Mouse (Mus musculus): ENCODE data around the gene Ttll8.

Ttll8 gene

DNA sequence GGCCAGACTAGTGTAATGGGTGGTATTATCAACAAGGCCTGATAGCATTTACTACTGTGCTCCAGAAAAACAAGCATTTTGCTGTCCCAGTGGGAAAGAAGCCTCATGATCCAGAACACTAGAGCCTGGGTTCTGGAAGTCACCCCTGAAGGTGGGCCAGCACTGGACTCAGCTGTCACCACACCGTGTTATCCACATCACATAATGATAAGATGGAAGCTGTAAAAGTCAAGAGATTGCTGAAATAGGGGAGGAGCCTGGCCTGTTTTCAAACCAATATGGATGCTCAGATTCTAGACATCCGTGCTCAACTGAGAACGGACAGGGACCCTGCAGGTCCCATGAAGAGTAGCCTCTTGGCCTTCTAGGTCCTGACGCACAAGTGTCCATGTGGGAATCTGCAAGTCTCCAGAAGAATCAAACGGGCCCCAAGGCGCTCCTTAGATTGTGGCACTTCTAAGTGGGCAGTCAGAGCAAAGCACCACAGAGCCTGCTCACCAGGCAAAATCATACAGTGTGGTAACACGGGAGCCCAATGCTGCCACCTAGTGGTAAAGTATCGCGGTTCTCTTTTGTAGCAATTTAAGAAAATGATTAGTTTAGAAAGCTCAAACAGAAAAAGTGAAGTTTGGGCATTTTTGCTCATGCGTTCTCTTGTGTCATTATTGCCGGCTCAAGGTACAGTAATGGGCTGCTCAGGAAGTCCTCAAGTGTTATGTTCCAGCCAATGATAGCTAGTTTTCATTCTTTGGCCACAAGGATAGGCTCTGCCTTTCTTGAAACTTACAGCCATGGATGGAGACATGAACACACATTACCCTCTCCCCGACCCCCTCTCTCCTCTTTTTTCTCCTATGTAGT is 32.9 kb downstream of the Ttll8 start:
- DNase-seq (ENCODE audit: low spot score in 2 of 2): peak; percentile 51 to 80

DNA sequence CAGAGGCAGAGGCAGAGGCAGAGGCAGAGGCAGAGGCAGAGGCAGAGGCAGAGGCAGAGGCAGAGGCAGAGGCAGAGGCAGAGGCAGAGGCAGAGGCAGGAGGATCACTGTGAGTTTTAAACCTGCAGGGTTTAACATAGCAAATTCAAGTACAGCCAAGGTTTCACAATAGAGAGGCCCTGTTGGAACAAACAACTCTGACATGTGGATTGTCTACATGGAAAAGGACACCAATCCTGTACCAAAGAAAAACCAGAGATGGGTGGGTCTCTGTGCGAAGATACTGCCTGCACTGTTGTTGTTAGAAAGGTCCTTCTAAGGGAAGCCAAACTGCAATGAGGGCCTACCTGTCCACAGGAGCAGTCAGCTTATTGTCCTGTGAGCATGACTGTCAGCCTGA is 34.2 kb downstream of the Ttll8 start:
- DNase-seq (ENCODE audit: low spot score in 2 of 2): no peak

DNA sequence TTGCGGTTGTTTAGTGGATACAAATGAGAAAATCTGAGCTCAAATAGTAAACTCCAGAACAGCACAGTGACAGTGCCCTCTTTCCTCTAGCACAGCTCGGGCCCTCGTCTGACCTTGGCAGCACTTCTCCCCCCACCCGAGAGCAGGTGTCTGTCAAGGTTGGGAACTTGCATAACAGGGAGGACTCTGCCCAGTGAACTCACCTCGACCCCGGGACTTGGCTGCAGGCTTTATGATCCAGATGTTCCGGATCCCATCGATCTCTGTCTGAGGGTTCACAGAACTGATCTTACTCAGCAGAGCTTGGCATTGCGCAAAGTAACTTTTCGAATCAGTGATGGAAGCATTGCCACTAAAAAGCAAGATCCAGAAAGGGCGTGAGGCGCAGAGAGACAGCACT is 34.9 kb downstream of the Ttll8 start:
- DNase-seq (ENCODE audit: low spot score in 2 of 2): no peak

DNA sequence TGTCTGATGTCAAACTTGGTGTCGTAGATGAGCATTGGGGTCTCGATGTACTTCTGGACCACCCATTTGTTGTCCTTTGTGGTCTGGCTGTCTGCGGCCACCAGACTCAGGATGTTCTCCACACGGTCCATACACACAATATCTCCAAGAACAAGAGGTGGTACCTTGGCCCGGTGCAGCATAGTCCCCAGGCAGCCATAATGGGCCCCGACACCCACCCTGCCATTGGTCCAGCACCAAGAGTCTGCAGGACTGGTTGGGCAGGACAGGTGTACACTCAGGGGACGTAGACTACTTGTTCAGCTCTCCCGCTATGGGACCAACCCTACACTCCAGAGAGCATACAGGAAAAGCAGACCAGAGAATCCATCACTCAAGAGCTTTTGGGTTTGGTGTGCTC is 37.1 kb downstream of the Ttll8 start:
- no peak for DNase-seq (ENCODE audit: low spot score in 2 of 2)

DNA sequence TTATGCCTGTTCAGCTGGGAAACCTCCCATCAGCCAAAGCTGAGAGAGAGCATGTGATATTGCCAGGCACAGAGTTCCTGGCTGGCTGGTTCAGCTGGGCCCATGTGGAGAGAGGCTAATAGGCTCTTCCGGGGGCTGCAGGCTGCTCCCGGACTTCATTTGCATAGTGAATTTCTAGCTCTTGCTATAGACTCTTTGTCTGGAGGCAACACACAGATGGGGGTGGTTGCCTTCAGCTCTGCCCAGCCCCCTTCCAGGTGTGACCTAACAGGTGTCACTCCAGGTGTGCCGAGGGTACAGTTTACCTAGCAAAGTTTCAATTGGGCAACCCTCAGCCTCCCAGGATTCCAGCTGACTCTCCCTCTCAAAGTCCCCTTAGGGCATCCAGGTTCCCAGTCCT is 37.9 kb downstream of the Ttll8 start:
- no peak for DNase-seq (ENCODE audit: low spot score in 2 of 2)

DNA sequence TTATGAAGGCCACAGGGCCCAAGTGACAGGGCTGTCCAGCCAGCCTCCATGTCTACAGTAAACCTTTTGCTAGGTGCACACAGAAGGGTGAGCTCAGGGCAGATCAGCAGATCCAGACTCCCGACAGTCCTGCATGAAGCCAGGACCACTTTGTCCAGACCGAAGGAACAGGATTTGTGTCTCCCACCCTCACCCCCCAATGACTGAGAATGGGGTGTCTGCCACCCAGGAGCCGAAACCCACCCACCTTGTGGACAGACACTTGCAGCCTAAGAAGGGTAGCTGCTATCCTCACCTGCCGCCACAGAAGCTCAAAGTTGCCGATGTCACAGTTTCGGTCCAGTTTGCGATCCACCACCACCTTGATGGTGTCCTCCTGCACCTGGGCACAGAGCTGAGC is 39.2 kb downstream of the Ttll8 start:
- DNase-seq (ENCODE audit: low spot score in 2 of 2): no peak

DNA sequence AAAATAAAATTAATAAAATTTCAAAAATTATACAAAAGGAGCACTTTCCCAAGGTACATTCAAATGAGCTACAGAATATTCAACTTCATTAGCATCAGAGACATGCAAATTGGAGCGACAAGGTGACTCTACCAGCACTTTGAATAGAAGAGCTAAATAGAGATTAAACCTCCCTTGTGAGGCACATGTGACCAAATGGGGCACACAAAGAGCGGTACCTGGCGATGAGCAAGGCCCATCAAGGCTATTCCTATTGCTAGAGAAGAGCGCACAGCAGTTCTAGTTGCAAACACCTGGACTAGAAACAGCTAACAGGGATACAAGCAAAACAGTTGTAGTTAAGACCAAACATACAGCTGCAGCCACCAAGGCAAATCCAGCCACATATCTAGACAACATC is 47.9 kb downstream of the Ttll8 start:
- no peak for DNase-seq (ENCODE audit: low spot score in 2 of 2)

DNA sequence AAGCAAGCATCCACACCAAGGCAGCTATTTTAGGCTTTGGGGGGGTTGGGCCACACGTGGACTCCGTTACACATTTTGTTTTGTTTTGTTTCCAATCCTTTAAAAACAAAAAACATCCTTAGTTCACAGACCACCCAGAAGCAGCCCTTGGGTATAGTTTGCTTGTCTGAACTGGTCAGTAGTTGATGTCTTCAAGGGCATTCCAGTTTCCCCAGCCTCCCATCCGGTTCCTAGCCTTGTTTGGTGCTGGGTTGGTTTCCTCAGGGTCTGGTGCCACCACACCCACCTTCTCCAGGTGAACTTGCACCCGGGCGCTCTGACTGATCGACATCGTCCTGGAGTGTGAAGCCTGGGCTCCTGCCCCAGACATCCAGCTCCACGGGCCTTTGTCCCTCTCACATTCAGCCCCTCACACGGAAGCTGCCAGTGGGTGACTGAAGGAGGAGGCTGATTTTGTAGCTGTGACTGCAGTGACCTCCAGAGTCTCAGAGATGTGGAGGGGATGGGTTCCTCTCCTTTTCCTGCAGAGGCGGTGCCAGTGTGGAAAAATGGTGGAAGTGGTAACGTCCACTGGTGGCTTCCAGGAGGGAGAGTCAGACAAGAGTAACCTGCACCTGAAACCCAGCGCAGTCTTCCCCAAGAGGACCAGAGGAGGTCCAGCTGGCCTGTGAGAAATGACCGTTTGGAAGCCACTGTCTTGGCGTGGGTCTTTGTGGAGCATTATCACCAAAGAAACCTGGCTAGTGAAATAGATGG is 50.0 kb downstream of the Ttll8 start:
- no peak for DNase-seq (ENCODE audit: low spot score in 2 of 2)

DNA sequence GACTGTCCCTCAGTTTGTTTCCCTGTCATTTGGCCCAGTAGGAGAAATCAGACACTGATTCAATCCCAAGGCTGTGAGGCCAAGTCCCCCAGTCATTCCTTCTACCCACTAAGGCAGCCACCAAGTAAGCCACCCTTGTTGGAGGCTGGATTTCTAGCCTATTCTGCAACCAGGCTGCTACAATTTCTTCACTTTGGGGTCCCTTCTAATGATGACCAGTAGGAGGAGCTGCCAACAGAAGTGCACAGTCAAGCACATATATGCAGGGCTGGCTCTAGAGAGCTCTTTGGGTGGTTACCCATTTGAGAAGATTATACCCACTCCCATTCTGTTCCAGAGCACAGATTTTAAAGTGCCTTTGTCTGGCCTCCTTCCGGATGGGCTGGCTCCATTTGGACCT is 51.1 kb downstream of the Ttll8 start:
- no peak for DNase-seq (ENCODE audit: low spot score in 2 of 2)

DNA sequence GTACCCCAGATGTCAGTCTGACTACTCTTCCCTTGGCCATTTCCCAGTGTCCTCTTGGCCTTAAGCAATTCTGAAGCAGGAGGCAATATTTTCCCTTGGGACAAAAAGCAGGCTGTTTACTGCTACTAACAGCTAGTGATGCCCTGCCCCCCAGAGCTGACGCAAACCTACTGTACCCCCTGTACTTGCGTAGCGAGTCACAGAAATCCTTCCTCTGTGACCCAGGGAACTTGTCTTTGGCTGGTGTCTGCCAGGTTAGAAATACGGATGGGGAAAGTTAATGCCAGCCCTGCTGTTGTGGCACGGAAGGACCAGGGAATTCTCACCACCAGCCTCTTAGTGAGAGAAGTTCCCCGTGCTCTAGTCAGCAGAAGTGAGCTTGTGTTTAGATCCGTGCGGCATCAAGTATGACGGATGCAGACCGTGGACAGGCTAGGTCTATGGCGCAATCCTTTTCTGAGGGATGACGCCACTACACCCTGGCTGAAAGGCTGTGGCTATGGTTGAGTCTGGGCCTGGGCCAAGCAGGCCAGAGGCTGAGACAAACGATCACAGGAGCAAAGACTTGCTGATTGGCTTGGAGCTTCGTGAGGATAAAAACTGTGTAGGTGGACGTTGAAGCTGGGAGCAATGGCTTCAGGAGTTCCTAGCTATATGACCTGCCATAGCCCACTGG is 51.9 kb downstream of the Ttll8 start:
- DNase-seq (ENCODE audit: low spot score in 2 of 2): no peak

DNA sequence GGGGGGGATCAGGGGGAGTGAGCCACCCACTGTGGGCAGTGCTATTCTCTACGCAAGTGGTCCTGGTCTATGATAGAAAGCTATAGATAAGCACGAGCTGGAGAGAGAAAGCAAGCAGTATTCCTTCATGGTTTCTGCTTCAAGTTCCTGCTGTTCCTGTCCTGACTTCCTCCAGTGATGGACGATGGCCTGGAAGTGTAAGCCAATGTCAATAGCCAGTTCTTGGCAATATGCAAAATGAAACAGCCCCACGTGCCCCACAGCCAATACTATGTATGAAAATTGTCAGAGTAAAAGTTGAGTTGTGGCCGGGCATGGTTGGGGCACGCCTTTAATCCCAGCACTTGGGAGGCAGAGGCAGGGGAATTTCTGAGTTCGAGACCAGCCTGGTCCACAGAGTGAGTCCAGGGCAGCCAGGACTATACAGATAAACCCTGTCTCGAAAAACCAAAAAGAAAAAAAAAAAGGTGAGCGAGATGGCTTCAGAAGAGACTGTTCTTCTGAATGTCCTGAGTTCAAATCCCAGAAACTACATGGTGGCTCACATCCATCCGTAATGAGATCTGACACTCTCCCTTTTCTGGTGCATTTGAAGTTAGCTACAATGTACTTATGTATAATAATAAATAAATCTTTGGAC is 57.8 kb downstream of the Ttll8 start:
- no peak for DNase-seq (ENCODE audit: low spot score in 2 of 2)

DNA sequence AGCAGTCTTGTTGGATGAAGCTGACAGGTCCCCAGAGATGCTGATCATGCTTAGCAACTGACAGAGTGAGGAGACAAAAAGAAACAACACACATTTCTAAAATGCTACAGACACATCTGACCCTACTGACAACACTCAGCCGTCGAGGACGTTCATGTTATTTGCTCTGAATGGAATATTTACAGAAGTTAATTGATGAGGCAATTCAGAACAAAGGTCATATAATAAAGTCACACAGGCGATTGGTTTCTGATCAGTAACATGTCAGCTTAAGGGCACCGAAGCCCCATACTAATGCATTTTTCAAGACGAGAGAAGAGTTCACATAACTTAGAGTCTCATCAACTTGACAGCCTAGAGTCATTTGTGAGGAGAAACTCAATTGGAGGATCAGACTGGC is 58.3 kb downstream of the Ttll8 start:
- DNase-seq (ENCODE audit: low spot score in 2 of 2): no peak

DNA sequence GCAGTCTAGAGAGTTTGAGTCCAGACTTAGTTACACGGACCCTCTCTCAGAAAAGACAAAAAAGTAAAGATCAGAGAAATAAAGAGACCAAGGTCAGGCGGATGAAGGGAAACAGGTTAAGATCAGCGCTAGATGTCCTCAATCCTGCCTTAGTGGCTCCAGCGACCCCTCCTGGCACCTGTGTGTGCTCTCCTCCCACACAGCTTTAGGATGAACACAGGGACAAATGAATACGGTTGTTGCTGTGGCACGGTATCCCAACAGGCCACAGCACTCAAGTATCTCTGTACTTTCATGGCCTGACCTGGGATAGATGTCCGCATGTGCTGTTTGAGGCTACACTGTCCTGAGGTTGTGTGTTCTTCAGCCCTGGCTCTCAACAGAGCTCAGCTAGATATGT is 59.1 kb downstream of the Ttll8 start:
- no peak for DNase-seq (ENCODE audit: low spot score in 2 of 2)

DNA sequence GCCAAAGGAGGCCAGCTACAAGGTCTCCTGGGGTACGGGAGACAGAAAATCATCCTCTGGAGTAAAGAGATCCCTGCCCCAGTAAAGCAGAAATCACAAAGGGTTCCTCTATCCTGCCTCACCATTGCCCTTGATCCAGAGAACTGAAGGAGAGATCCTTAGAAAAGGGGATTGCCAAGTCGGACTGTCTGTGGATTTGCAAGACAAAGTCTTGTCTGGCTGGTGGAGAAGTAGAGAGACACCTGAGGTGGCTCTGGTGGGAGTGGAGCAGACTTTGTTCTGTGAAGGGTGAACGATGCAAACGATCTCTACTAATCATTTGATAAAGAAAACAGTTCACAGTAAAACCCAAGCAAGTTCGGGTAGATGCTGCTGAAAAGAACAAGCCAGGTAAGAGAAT is 61.3 kb downstream of the Ttll8 start:
- DNase-seq (ENCODE audit: low spot score in 2 of 2): no peak

DNA sequence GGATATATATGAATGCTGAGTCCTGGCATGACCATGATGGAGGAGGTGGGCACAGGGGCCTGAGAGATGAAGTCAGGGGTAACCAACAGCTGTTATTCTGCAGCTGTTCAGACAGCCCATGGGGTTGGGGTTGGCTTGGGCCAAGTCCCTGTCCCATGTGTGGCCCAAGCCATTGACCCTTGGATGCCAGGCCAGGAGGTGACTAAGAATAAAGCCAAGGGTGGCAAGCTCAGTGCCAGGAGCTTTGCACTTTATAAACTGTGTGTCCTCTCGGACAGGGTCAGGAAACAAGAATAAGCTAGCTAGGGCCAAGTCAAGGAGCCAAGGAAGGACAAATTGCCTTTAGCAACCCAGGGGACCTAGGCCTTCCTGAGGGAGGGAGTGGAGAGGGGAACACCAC is 62.0 kb downstream of the Ttll8 start:
- no peak for DNase-seq (ENCODE audit: low spot score in 2 of 2)

DNA sequence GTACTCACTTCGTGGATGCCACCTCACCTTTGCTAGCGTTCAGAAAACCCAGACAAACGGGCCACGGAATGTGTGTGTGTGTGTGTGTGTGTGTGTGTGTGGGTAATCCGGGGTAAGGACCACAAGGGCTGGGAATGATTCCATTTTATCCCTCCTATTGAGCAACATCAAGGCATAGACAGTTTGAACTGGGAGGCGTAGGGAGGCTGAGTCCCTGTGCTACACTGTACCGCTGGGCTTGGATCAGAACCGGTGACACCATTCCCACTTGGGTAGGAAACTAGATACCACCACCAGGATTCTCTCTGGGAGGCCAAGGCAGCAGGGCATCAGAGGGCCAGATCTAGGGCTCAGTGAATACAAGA is 62.6 kb downstream of the Ttll8 start:
- DNase-seq (ENCODE audit: low spot score in 2 of 2): no peak

DNA sequence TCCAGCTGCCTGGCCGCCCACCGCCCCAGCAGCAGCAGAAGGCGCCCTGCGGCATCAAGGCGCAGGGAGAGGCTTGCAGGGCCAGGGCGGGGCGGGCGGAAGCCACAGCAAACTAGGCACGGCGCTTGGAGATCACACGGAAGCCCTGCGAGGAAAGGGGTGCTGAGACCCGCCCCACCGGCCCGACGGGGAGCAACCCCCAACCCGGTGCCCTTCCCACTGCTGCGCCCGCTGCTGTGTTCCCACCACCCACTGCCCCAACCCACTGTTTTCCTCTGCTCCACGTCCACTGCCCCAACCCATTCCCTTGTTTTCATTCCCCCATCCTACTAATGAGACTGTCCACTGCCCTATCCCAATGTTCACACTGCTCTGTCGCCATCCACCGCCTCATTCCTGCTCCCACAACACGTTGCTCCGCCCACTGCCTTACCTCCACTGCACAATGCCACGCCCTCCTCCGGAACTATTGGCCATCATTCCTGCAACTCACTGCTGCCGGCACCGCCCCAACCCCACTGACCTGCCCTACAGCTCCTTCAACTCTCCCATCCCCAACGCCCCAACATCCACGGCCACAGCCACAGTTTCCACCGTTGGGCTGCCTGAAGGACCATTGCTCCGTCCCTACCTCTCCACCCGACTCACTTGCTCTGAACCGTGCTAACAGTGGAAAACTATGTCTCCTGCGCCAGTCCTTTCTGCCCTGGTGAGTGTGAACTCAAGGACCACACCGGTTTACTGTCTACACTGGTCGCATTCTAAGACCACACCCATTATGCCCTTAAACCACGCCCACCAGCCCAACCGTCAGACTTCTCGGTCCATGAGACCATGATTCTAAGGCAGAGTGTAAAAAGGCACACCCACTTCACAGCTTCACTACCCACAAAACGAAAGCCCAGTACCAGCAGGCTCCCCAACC is 63.2 kb downstream of the Ttll8 start:
- peak; percentile 39 to 65 for DNase-seq (ENCODE audit: low spot score in 2 of 2)

DNA sequence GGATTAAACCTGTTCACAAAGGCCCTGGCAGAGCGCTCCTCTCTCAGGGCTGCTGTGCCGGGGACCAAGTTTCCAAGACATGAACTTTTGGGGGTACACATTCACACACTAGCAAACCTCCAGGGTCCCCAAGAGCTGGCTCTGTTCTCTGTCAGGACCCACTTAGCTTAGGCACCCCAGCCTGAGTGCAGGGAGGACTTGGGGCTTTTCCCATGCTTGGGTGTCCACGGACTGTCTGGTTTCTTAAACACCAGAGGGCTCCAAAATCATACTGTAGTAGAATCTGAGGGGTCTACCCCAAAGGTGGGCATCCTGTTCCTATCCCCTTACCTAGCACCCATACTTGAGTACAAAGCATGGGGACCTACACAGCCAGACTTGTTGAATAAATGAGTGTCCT is 64.2 kb downstream of the Ttll8 start:
- no peak for DNase-seq (ENCODE audit: low spot score in 2 of 2)

DNA sequence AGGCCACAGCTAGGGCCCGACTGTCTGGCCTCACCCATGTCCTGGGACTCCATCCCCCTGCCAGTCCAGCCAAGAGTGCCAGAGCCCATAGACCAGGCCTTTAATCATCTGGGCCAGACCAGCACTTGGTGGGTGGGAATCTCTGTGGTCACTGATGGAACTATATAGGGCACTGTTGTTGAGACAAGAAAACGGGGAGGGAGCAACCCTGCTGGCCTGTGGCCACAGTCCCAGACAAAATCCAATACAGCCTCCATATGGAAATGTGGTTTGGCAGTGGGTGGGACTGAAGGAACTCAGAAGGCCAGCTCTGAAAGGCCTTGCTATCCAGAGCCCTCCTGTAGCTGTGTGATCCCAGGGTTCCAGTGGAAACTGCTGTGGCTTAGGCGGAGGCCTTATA is 65.2 kb downstream of the Ttll8 start:
- DNase-seq (ENCODE audit: low spot score in 2 of 2): no peak

DNA sequence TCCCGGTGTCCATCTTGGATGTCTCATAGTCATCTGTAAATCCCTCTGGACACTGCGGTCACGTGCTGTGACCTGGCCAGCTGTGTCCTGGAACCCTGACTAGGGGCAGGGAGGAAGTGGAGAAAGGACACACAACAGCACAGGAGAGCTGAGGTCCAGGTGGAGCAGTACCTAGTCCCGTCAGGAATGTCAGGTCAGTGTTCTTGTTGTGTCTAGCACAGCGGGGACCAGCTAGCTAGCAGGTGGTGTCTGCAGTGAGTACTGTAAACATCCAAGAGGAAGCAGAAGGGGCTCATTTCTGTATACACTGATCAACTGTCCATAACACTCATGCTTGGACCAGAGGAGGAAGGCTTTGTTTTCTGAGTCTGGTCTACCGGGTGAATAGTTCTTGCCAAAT is 68.8 kb downstream of the Ttll8 start:
- no peak for DNase-seq (ENCODE audit: low spot score in 2 of 2)

DNA sequence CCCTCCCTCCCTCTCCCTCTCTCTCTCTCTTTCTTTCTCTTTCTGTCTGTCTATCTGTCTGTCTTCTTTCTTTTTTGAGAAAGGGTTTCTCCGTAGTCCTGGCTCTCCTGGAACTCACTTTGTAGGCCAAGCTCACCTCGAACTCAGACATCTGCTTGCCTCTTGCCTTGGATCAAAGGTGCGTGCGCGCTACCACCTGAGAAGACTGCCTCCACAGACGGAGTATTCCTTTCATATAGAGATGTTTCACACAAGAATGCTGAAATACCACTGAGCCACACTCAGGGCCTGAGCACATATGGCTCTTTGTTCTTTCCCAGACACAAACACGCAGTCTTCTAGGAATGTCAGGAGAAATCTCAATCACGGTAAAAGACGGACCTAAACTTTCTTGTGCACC is 70.9 kb downstream of the Ttll8 start:
- no peak for DNase-seq (ENCODE audit: low spot score in 2 of 2)
